Mouse (Mus musculus): ENCODE results near the gene Gm9936. TPM values are rescaled to one million over a fixed set of nuclear protein-coding genes. Genes with fewer than 3 reads are reported as not detected.

The Gm9936 gene
- polyA plus RNA-seq (2017; shearing (Covaris generic)) = not detected

DNA sequence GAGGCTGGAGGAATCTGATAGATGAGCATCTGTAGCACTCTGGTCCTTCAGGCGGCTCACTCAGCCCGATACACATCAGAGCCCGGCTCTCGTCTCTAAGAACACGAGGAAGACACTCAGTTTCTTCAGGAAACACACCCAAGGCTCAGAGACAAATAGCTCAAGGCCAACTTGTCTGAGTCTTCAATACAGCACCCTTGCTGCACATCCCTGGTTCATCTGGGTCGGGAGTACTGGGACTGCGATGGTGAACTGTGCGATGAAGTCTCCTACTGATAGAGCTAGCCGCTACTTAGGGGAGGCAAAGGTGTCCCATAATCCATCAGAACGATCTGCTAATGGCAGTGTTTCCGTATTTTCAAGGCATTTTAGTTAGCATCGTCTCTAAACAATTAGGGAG, at the start of gene Gm9936:
Gm9936 (minus strand) TSS at position 101 of the 400 bp plus-strand sequence.

GRCm38 (mm10) chr5:114896688-114897373, 38.3 kb upstream of the Gm9936 start, which contains the start of gene Oasl2:
Gene Oasl2, plus strand, starts transcription at chr5:114896936.

DNA sequence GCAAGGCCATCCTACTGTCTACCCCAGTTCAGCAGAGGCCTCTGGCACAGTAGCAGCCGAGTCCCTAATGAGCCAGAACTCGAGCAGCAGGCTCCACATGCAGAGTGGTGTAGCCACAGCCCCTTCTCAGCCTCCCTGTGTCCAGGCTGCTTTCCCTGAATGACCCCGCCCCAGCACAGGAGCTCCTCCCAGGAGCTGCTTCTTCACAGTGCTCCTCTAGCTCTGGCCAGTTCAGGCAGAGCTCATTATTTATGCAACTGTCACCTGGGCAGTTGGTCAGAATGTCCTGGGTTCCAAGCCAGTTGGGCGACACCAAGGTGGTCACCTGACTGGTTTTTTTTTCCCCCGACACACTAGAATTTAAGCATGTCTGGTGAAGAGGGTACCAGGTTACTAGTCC, 5.1 kb downstream of the Gm9936 start, which contains the start of gene 4930519G04Rik:
4930519G04Rik (plus strand) TSS at position 301 of the 400 bp plus-strand sequence.

DNA sequence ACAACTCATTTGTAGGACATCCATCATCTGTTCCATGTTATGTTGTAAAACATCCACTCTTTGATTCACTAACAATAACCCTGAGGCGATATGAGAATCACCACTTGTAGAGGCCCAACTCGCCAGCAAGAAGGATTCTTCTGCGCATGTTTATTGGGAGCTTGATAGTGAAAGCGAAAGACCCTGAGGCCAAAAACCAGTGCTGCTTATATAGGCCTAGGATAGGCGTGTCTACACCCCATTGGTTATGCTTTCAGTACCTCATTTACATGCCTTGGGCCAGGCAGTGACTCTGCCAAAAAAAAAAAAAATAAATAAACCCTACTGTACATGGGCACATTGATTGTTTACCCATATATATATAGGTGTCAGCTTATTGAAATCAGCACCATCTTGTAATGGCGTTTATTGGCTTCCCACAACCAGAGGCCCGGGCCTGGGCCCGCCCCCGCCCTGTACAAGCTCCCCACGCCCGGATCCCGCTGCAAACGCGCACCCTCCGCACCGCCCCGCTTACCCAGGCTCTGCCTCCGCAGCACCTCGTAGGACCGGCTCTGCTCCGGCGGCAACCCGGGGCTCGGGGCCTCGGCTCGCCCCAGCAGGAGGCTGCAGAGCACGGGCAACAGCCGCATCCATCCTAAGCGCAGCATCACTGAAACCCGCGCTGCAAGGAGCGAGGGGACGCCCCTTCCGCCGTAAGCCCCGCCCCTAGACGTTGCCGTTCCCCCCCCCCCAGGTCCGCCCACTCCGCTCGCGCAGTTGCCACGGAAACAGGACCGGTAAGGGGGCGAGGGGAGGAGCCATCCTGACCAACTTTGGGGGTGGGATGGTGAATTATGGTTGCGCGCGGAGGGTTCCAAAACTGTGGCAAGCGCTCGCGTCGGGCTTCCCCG, 35.4 kb downstream of the Gm9936 start, which contains the start of gene 1500011B03Rik:
1500011B03Rik (minus strand) TSS at position 673 of the 893 bp plus-strand sequence.

Other genes with a start within 250 kb of the Gm9936 start
- gene Trpv4, start 200.3 kb downstream of the Gm9936 start, polyA plus RNA-seq (2017; shearing (Covaris generic)) = not detected
- gene Gltp, start 167.7 kb downstream of the Gm9936 start, polyA plus RNA-seq (2017; shearing (Covaris generic)) = 193 TPM
- 27.6 TPM for gene Tchp, start 150.9 kb downstream of the Gm9936 start, polyA plus RNA-seq (2017; shearing (Covaris generic))
- 13.2 TPM for gene Ankrd13a, start 84.0 kb downstream of the Gm9936 start, polyA plus RNA-seq (2017; shearing (Covaris generic))
- gene Git2, start 83.2 kb downstream of the Gm9936 start, polyA plus RNA-seq (2017; shearing (Covaris generic)) = 141 TPM
- 72.1 TPM for gene 1500011B03Rik, start 35.2 kb downstream of the Gm9936 start, polyA plus RNA-seq (2017; shearing (Covaris generic))
- gene 4930519G04Rik, start 5.0 kb downstream of the Gm9936 start, polyA plus RNA-seq (2017; shearing (Covaris generic)) = not detected
- 27.2 TPM for gene Oasl2, start 38.3 kb upstream of the Gm9936 start, polyA plus RNA-seq (2017; shearing (Covaris generic))
- 11.9 TPM for gene Oasl1, start 64.6 kb upstream of the Gm9936 start, polyA plus RNA-seq (2017; shearing (Covaris generic))
- 56.7 TPM for gene 2210016L21Rik, start 83.5 kb upstream of the Gm9936 start, polyA plus RNA-seq (2017; shearing (Covaris generic))
- not detected for gene Hnf1a, start 112.4 kb upstream of the Gm9936 start, polyA plus RNA-seq (2017; shearing (Covaris generic))
- gene Sppl3, start 152.5 kb upstream of the Gm9936 start, polyA plus RNA-seq (2017; shearing (Covaris generic)) = 3.1 TPM
- 1.5 TPM for gene Gm10401, start 239.6 kb upstream of the Gm9936 start, polyA plus RNA-seq (2017; shearing (Covaris generic))

Measured in activated CD4-positive, CD25-positive, alpha-beta regulatory T cell, adult 9 weeks (primary cell).